Mouse (Mus musculus) midbrain, embryonic 11.5 days (tissue): ENCODE measurements around the gene Rnaseh2c. TPM values are rescaled to one million over a fixed set of nuclear protein-coding genes. Genes with fewer than 3 reads are reported as not detected.
A peak's percentile ranks its signal among the peaks of the same experiment; 100 is the strongest.

Experiments used
- ATAC-seq: fragments of 200-750 bp; cut with Nextera tagmentation; 2 replicates; pipeline ENCODE4 v1.8.0; 2017; ENCODE audit warnings: moderate TSS enrichment, moderate library complexity; ENCODE audit not compliant: low FRiP score
- DNase-seq: peaks from one replicate; pipeline ENCODE4 v3.0.0; 2015; ENCODE audit warnings: low spot score; ENCODE audit errors: missing footprints
- H3K27ac ChIP-seq: fragments of 300-500 bp; sonication (generic); 2 replicates; pipeline ENCODE4 v1.5.1; 2014; ENCODE audit warnings: low read depth, low read length
- H3K27me3 ChIP-seq: fragments of 300-500 bp; sonication (generic); 2 replicates; pipeline ENCODE4 v1.6.1; 2014; ENCODE audit warnings: mild to moderate bottlenecking, low read length, moderate library complexity, mixed read lengths; ENCODE audit not compliant: control insufficient read depth, insufficient read depth
- H3K36me3 ChIP-seq: fragments of 300-500 bp; sonication (generic); 2 replicates; pipeline ENCODE4 v1.6.1; 2014; ENCODE audit warnings: mild to moderate bottlenecking, low read length, moderate library complexity, mixed read lengths; ENCODE audit not compliant: control insufficient read depth, insufficient read depth
- H3K4me1 ChIP-seq: fragments of 300-500 bp; sonication (generic); 2 replicates; pipeline ENCODE4 v1.6.1; 2014; ENCODE audit warnings: low read length; ENCODE audit not compliant: control insufficient read depth, insufficient read depth
- H3K4me2 ChIP-seq: fragments of 300-500 bp; sonication (generic); 2 replicates; pipeline ENCODE4 v1.6.1; 2014; ENCODE audit warnings: mild to moderate bottlenecking, moderate library complexity
- H3K4me3 ChIP-seq: fragments of 300-500 bp; sonication (generic); 2 replicates; pipeline ENCODE4 v1.5.1; 2014; ENCODE audit warnings: low read depth, low read length
- H3K9ac ChIP-seq: fragments of 300-500 bp; sonication (generic); 2 replicates; pipeline ENCODE4 v1.6.1; 2014; ENCODE audit warnings: low read length
- H3K9me3 ChIP-seq: fragments of 300-500 bp; sonication (generic); 2 replicates; pipeline ENCODE4 v1.6.1; 2016; ENCODE audit warnings: low read length; ENCODE audit not compliant: control insufficient read depth
- WGBS: fragments of 180-500 bp; shearing (Covaris S2); extraction: QIAGEN DNeasy Blood & Tissue Kit; methylation state at CpG from one replicate; pipeline ENCODE4 v1.1.7; 2014; 5-methylcytosine and 5-hydroxymethylcytosine counted together
- polyA plus RNA-seq: library from polyadenylated mRNA; unstranded; fragments of >200 nt; fragmentation: Nextera tagmentation; extraction: Ambion mirVana; gene quantifications from 2 replicates; pipeline ENCODE4 v1.2.1, GENCODE M21; 2014

Rnaseh2c gene
- polyA plus RNA-seq, 1 experiment from 2014 or later, result 173 TPM

DNA sequence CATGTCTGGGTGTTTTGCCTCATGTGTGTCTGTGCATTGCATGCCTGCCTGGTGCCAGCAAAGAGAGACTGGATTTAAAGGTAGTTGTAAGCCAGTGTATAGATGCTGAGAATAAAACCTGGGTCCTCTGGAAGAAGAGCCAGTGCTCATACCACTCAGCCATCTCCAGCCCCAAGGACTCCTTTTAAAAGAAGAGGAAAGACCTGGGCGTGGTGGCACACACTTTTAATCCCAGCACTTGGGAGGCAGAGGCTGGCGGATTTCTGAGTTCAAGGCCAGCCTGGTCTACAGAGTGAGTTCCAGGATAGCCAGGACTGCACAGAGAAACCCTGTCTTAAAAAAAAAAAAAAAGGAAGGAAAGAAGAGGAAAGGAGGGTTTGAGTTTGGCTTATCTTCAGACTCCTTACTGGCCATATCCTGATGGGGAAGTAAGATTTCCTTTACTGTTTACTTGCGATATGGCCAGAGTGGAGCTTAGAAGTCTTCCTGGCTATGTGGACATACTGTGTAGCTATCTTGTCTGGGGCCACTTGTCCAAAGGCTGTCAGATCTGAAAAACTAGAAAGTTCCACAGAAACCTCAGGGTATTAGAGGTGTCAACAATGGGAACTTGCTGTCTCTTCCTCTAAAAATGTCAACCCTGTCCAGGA, 11.2 kb downstream of the Rnaseh2c start:
- peaks cover 4% of the 10 kb centered on the region; the same call in 1 of the 2 replicates for H3K36me3 ChIP-seq
- DNase-seq (no peak), ATAC-seq (no peak)
- no peak overlapping the region for H3K4me3 ChIP-seq
- H3K9me3 ChIP-seq, result no peaks in the 10 kb centered on the region
- H3K4me1 ChIP-seq, result peaks cover 15% of the 10 kb centered on the region
- H3K9ac ChIP-seq, result no peak overlapping the region
- no peak overlapping the region for H3K27ac ChIP-seq
- 70% methylated on average over 3 of the region's 3 CpGs for whole genome bisulfite sequencing
- no peaks in the 10 kb centered on the region for H3K27me3 ChIP-seq
- no peak overlapping the region for H3K4me2 ChIP-seq

DNA sequence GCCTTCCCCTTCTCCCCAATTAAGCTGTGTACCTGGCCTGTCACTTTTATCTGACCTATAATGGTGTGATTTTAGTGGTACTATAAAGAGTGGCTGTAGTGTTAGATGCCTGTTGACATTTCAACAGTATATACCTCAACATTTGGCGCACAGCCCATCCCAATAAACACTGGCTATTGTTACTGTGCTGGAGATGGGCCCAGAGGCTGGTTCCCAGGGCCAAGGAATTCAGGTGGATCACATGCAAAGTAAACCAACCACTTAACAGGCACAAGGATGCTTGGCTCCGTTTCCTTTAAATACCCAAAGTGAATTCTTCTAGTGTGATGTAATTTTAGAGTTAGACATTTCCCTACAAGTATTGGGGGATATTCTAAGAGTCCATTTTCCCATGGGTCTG, 13.3 kb downstream of the Rnaseh2c start:
- ATAC-seq, result no peak
- DNase-seq, result no peak
- Histone ChIP-seq H3K36me3 (no peaks in the 10 kb centered on the region), H3K27me3 (no peaks in the 10 kb centered on the region), H3K4me2 (no peak overlapping the region), H3K4me1 (peaks cover 6% of the 10 kb centered on the region), H3K4me3 (no peak overlapping the region), H3K9ac (no peak overlapping the region), H3K27ac (no peak overlapping the region), H3K9me3 (no peaks in the 10 kb centered on the region)
- WGBS, result 76% methylated on average over 2 of the region's 2 CpGs

DNA sequence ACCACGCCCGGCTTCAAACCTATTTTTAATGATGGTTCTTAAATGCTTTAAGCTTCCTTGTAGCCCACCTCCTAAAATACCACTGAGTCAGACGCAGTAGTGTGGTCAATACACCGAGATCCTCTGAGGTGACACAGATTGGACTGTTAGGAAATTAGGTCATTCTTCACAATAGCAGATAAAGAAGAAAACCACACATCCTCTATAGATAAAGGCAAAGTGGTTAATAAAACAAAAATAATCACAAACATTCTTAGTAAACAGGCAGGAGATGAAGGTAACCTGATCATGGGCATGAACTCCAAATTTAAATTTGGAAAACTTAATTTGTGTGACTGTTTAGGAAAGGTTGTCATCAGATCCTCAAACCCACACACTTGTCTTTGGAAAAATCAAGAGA, 18.3 kb downstream of the Rnaseh2c start:
- H3K9me3 ChIP-seq, result no peaks in the 10 kb centered on the region

DNA sequence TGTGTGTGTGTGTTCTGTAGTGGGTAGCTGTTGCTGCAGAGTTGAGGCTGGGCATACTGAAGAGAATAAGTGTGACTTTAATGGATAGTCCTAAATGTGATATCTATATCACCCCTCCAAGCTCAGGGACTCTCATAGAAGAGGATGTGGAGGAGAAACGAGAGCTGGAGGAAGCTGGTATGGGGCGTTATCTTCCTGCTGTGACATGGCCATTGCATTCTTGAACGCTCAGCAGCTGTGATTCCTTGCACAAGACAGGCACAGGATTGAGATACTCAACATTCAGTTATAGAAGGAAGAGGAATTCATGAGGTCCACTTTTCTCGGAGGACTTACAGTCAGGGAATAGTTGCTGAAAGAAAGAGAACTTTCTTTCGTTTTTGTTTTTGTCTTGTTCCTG, 20.2 kb downstream of the Rnaseh2c start:
- WGBS, result 83% methylated on average over 5 of the region's 5 CpGs
- H3K36me3 ChIP-seq, result no peaks in the 10 kb centered on the region
- no peak overlapping the region for H3K27ac ChIP-seq
- DNase-seq, result no peak
- no peak for ATAC-seq
- no peak overlapping the region for H3K4me3 ChIP-seq
- H3K27me3 ChIP-seq, result no peaks in the 10 kb centered on the region
- H3K9me3 ChIP-seq, result no peaks in the 10 kb centered on the region
- no peaks in the 10 kb centered on the region for H3K4me1 ChIP-seq
- H3K4me2 ChIP-seq, result no peak overlapping the region
- H3K9ac ChIP-seq, result no peak overlapping the region

More for the DNA sequence above, 18.3 kb downstream of the Rnaseh2c start:
- H3K9ac ChIP-seq, result no peak overlapping the region
- ATAC-seq (no peak), DNase-seq (no peak)
- no peak overlapping the region for H3K27ac ChIP-seq
- no peak overlapping the region for H3K4me2 ChIP-seq
- H3K4me1 ChIP-seq, result no peaks in the 10 kb centered on the region
- no peaks in the 10 kb centered on the region for H3K36me3 ChIP-seq
- no peaks in the 10 kb centered on the region for H3K27me3 ChIP-seq
- 83% methylated on average over 4 of the region's 4 CpGs for WGBS
- H3K4me3 ChIP-seq, result no peak overlapping the region

DNA sequence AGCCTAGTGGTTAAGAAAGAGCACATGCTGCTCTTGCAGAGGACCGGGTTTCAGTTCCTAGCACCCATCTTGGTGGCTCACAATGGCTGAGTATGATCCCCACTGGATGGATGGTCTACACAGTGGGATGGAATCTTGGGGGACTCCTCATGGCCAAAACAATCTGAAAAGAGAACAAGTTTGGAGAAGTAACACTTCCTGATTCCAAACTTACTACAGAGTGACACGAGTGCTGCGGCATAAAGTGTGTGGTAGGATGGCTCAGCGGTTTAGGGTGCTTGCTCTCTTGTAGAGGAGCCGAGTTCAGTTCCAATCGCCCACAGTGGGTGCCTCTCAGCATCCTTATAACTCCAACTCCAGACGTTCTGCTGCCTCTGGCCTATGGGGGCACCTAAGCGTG, 23.6 kb downstream of the Rnaseh2c start:
- H3K27me3 ChIP-seq, result no peaks in the 10 kb centered on the region
- DNase-seq, result no peak
- no peaks in the 10 kb centered on the region for H3K4me1 ChIP-seq
- H3K4me3 ChIP-seq, result no peak overlapping the region
- H3K4me2 ChIP-seq, result no peak overlapping the region
- WGBS, result 84% methylated on average over 8 of the region's 8 CpGs
- no peak overlapping the region for H3K9ac ChIP-seq
- ATAC-seq, result no peak
- no peaks in the 10 kb centered on the region for H3K36me3 ChIP-seq
- H3K9me3 ChIP-seq, result no peaks in the 10 kb centered on the region
- no peak overlapping the region for H3K27ac ChIP-seq

DNA sequence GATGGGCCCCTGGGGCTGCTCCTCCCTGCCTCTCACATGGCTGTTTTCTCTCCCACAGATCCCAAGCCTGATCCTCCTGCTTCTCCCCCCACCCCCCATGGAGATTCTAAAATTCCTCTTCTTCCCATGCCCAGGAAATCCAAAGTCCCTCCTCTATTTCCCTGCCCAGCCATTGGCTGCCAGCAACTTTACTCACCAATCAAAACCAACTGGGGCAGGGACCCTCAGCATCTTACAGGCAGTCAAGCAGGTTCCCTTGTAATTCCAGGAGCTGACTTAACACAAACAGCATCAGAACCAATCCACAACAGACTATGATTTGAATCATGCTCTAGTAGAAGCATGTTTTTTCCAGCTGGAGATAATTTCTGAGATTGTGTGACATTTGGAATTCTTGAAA, 28.2 kb downstream of the Rnaseh2c start:
- DNase-seq, result no peak
- Histone ChIP-seq H3K4me1 (no peaks in the 10 kb centered on the region), H3K9ac (no peak overlapping the region), H3K27ac (no peak overlapping the region), H3K27me3 (no peaks in the 10 kb centered on the region), H3K4me2 (no peak overlapping the region), H3K4me3 (no peak overlapping the region), H3K9me3 (no peaks in the 10 kb centered on the region), H3K36me3 (no peaks in the 10 kb centered on the region)
- ATAC-seq, result no peak

DNA sequence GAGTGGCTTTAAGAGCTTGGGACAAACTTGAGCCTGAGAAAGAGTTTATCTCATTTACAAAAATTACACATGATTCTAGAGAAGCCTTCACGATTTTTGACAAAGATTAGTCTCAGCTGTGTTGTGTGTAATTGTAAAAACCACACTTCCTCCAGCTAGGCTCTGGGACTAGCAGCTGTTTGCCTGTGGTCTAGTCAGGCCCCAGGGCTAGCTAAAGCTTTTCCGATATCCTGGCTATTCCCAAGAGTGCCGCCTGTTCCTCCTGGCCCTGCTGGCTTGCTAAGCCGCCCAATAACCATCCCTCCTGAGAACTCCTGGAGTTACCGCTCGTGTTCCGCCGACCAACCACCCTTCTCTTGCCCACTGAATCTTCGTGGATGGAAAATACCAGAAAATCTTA, 30.4 kb downstream of the Rnaseh2c start:
- no peaks in the 10 kb centered on the region for H3K27me3 ChIP-seq
- no peaks in the 10 kb centered on the region for H3K9me3 ChIP-seq
- no peak overlapping the region for H3K27ac ChIP-seq
- no peak overlapping the region for H3K4me2 ChIP-seq
- no peaks in the 10 kb centered on the region for H3K36me3 ChIP-seq
- DNase-seq (no peak), ATAC-seq (no peak)
- no peak overlapping the region for H3K4me3 ChIP-seq
- 78% methylated on average over 9 of the region's 9 CpGs for WGBS
- no peak overlapping the region for H3K9ac ChIP-seq
- H3K4me1 ChIP-seq, result peaks cover 8% of the 10 kb centered on the region

DNA sequence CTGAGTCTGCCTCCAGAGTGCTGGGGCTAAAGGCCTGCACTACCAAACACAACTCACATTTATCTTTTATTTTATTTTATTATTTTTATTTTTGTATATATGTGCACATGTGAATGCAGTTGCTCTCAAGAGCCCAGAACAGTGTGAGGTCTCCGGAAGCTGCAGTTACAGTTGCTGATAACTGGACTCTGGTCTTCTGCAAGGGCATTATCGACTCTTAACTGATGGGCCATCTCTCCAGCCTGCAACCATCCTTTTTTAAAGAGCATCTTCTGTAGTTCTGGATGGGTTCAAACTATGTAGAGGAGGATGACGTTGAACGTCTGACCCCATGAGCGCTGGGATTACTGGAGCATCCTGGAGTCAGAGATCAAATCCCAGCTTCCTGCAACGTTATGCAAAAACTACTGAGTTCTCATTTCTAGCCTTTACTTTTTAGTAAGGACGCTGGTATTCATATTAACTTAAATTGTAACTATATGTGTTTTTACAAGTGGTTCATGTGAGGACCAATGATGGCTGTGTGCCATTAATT, 34.4 kb downstream of the Rnaseh2c start:
- no peak for ATAC-seq
- Histone ChIP-seq H3K36me3 (peaks cover 7% of the 10 kb centered on the region), H3K27me3 (no peaks in the 10 kb centered on the region), H3K4me1 (peaks cover 14% of the 10 kb centered on the region), H3K4me2 (peak overlapping the region; percentile 86; the same call in 1 of the 2 replicates), H3K27ac (no peak overlapping the region), H3K4me3 (no peak overlapping the region), H3K9me3 (no peaks in the 10 kb centered on the region), H3K9ac (peak overlapping the region; percentile 87; the same call in 1 of the 2 replicates)
- 82% methylated on average over 7 of the region's 7 CpGs for WGBS
- no peak for DNase-seq

DNA sequence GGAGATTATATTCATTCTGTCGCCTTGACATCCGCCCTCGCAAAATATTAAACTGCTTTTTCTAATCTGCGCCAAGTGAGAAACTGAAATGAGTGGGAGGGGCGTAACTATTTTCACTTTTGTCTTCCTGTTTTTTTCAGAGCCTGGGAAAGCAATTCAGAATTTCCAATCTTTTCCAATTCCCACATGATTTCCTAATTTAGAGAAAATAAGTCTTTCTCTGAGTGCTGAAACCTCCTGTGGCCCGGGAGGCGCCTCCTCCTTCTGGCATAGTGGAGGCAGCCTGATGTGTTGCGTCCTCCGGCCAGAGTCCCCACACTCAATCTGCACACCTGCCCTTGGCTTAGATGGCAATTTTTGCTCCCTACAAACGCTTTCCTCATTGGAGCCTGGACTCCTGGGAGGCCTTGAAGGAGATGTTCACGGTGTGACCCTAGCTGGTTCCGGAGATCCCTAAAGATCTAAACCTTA, 34.9 kb downstream of the Rnaseh2c start:
- ATAC-seq (peak; percentile 6; the same call in 1 of the 2 replicates), DNase-seq (no peak)
- Histone ChIP-seq H3K4me1 (peaks cover 14% of the 10 kb centered on the region), H3K27me3 (no peaks in the 10 kb centered on the region), H3K4me3 (peak overlapping the region; percentile 80), H3K9ac (peak overlapping the region; percentile 87), H3K4me2 (peak overlapping the region; percentile 86), H3K27ac (peak overlapping the region; percentile 73), H3K9me3 (no peaks in the 10 kb centered on the region), H3K36me3 (peaks cover 12% of the 10 kb centered on the region)
- 44% methylated on average over 12 of the region's 12 CpGs for WGBS
